Mouse (Mus musculus) spleen, adult 18-20 months (tissue): ENCODE results near the gene Stk40.
"Not testable (repeated sequence)": the region's sequence is repeated elsewhere in the genome, so short reads cannot be mapped to it uniquely, and the experiment has no call there.

ENCODE experiments used
- DNase-seq, 2 experiments: peaks; one replicate each; pipeline ENCODE4 v3.0.0; 2022; ENCODE audit warnings: mixed read lengths in 2 of 2

Stk40 gene

DNA sequence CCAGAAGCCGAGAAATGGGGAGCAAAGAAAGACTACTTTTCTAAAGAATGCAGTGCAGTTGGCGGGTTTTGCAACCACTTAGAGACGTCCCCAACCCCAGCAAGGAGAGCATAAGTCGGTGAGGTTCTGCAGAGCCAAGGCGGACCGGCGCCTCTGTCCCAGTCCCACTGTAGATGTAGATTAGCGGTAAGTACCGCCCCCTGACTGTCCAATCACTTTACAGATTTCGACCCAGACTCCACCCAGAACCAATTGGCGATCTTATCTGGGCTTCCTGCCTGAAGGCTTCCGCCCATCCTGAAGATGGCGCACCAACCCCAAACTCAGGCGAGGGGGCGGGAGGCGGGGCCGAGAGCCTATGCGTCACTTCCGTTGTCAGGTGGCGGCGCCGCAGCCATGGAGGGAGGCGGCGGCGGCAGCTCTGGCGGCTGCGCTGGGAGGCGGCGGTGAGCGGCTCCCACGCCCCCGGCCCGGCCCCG is at the start of gene Stk40:
Gene Stk40, plus strand, starts transcription at position 368 of the 479 bp plus-strand sequence.
- DNase-seq = peak; percentile 92 to 94

- DNase-seq = no peak
These were observed 46.3 kb upstream of the Stk40 start for GRCm38 (mm10) chr4:126057207-126058133.

- peak; percentile 75 to 77 for DNase-seq
These were observed 45.4 kb upstream of the Stk40 start, which contains the start of gene Oscp1 for GRCm38 (mm10) chr4:126058134-126058996. TSS of gene Oscp1 (plus strand) at chr4:126058565.

- no peak for DNase-seq
These were observed 44.8 kb upstream of the Stk40 start for GRCm38 (mm10) chr4:126058997-126059362.

DNA sequence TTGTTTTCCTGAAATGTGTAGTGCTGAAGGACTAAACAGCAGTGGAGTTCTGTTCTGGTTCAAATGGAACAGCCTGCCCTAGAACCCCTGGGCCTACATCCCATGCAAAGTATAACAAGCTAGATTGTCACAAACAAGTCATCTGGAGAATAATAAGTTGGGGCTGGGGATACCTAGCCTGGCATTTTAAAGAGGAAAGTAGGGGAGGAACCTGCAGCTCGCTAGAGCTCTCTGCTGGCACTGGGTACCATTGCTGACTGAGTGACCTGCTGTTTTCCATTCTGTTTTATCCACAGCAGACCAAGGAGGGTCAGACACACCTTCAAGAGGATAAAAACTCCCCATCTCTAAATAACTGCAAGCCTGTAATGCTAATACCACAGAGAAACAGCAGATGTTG is 40.9 kb upstream of the Stk40 start:
- DNase-seq = peak in 1 of 2 experiments; percentile 15

- DNase-seq = no peak
These were observed 38.5 kb upstream of the Stk40 start for GRCm38 (mm10) chr4:126065241-126065640.

GRCm38 (mm10) chr4:126067401-126068077 is 36.2 kb upstream of the Stk40 start:
- DNase-seq = no peak

DNA sequence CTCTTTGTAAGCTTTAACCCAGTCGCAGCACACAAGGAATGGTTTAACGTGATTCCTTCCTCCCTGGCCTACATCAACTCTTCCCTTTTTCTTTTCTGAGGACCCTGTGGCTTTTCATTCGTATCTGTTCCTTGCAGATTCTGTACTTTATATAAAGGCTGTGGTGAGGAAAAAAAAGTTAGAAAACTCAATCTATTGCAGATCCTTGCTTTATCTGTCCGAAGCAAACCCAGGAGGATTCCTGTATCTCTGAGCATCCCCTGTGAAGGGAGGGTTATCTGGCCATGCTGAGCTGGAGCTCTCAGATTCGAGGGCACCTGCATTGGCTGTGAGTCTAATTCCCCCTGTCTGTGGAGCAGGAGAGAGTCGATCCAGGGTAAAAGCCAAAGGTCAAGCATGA is 34.9 kb upstream of the Stk40 start:
- no peak for DNase-seq

- DNase-seq = no peak
These were observed 25.9 kb upstream of the Stk40 start for GRCm38 (mm10) chr4:126077833-126078232.

DNA sequence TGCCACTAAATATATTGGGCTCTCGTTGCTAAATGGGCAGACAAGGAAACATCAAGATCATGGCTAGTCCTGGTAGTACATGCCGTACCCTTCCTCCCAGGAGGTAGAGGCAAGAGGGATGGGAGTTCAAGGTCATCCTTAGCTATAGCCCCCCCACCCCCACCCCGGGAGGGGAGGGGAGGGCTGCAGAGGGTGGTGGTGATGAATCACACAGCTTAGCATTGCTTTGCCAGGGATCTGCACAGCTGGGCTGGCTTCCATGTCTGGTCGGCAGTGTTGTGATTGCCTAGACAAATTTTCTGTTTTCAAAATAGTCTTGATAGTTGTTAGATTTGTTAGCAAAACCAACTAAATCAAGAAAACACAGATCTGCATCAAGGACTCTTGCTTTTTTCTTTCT is 24.5 kb upstream of the Stk40 start:
- no peak for DNase-seq

- DNase-seq = no peak
These were observed 22.2 kb upstream of the Stk40 start for GRCm38 (mm10) chr4:126081601-126082000.

DNA sequence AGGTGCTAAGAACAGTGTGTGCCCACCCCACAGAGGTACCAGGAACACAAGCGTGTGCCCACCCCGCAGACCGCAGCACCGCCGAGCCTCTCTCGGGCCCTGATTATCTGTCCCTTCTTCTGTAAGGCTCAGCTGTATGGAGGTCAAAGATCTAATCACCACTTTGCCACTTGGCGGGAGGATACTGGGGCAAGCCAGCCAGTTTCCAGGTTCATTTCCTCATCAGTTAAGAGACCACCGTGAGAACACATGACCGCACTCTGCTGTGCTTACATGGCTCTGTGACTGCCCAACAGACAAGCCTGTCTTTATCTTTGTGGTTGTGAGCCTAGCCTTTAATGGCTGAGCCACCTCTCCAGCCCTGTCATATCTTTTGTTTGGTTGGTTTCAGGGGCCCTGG is 20.7 kb upstream of the Stk40 start:
- DNase-seq = no peak

GRCm38 (mm10) chr4:126084382-126084781 is 19.4 kb upstream of the Stk40 start:
- no peak for DNase-seq

- DNase-seq = peak; percentile 65 to 77
These were observed 17.7 kb upstream of the Stk40 start for GRCm38 (mm10) chr4:126085996-126086576.

DNA sequence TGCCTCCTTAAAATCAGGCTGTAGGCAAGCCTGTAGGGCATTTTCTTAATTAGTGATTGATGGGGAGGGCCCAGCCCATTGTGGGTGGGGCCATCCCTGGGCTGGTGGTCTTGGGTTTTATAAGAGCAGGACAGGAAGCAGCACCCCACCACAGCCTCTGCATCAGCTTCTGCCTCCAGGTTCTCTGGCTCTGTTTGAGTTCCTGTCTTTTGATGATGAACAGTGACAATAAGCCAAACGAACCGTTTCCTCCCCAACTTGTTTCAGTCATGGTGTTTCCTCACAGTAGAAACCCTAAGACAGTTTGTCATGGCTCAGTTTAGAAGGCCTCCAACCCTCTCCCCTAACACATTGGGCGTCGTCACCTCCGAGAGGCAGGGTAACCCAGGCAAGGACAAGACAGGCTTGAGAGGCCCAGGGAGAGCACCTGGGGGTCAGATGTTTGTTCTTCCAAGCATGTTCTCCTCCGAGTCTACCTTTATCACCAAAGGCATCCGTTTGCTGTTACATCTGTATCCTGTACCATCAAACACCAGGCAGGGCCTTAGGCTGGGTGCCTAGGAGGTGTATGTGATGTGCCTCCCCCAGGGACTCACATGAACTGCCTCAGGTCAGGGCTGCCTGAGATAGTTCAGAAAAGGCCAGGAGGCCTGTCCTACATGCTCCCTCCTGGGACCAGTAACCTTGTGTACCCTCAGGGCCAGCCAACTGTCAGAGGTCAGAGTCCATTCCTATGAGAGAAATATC is 13.5 kb upstream of the Stk40 start:
- DNase-seq = no peak

DNA sequence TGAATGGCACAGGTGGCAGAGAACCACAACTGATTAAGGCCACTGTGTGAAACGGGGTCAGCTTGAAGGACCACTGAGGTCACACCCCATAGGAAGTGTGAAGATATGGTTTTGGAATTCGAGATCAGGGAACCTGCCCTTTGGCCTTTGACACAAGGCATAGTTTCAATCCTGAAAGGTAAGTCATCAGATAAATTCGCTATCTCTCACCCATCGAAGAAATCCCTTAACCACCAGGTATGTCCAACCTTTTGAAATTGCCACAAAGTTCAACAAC is 13.0 kb upstream of the Stk40 start:
- no peak for DNase-seq

- no peak for DNase-seq
These were observed 11.9 kb upstream of the Stk40 start for GRCm38 (mm10) chr4:126091873-126092272.

DNA sequence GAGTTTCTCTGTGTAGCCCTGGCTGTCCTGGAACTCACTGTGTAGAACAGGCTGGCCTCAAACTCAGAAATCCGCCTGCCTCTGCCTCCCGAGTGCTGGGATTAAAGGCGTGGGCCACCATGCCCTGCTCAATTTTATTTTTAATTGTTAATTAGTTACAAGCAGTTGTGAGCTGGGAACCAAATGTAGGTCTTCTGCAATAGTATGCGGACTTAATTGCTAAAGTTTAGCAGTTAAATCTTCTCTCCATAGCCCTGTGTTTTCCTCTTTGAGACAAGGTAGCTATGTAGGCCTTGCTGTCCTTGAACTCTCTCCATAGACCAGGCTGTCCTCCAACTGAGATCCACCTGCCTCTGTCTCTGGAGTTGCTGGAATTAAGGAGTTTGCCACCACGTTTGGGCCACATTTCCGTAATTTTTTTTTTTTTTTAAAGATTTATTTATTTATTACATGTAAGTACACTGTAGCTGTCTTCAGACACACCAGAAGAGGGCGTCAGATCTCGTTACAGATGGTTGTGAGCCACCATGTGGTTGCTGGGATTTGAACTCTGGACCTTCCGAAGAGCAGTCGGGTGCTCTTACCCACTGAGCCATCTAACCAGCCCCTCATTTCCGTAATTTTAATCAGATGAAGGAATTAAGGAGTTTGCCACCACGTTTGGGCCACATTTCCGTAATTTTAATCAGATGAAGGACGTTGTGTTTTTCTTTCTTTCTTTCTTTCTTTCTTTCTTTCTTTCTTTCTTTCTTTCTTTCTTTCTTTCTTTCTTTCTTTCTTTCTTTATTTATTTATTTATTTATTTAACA is 7.9 kb upstream of the Stk40 start:
- DNase-seq = not testable (repeated sequence)

DNA sequence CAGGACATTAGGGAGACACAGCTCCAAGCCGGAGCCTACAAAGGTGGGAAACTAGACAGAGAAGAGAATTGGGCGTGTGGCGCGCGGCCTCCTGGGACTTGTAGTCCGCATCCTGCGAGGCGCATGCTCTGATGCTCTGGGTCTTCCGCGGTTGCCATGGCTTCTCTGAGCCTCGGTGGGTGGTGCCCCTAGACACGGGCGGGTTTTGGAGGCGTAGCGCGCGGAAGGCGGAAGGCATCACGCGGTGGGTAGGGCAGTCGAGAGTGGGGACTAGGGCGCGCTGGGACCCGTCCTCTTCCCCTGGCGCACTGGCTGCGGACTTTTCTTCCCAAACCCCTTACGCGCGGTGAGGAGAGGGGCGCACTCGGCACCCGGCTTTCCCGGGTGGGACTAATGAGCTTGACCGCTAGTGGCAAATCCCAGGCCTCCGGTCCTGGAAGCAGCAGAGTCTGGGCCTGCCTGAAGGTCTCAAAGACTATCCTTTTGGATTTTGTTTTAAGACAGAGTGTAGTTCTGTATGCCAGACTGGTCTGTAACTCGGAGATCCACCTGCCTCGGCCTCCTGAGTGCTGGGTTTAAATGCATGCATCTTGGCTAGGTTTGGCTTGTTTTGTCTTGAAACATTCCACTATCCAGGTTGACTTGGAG is 7.2 kb upstream of the Stk40 start, which contains the start of gene Lsm10:
Gene Lsm10, plus strand, starts transcription at position 160 of the 648 bp plus-strand sequence.
- DNase-seq = peak; percentile 90 to 92

DNA sequence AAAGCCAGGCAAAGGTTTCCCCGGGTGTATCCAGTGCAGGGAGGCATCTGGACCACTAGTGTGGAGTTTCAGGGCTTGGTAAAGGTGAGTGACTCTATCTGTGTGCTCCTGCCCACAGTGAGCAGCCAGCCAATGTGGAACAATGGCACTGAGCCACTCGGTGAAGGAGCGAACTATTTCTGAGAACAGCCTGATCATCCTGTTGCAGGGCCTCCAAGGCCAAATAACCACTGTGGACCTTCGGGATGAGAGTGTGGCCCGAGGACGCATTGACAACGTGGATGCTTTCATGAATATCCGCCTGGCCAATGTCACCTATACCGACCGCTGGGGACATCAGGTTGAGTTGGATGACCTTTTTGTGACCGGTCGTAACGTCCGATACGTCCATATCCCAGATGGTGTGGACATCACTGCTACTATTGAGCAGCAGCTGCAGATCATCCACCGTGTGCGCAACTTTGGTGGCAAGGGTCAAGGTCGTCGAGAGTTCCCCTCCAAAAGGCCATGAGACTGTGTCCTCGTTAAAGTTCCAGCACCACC is 6.0 kb upstream of the Stk40 start:
- DNase-seq = no peak
